Mouse (Mus musculus) C2C12 (cell line): ENCODE results near the gene Nectin1. TPM values are rescaled to one million over a fixed set of nuclear protein-coding genes. Genes with fewer than 3 reads are reported as not detected.

Experiments used
- H3K27me3 ChIP-seq: one replicate; pipeline ENCODE4 v1.6.1; 2011; ENCODE audit not compliant: control insufficient read depth, insufficient read depth, insufficient read length
- H3K36me3 ChIP-seq: one replicate; pipeline ENCODE4 v1.6.1; 2011; ENCODE audit not compliant: control insufficient read depth, insufficient read depth
- H3K4me3 ChIP-seq: one replicate; pipeline ENCODE4 v1.5.1; 2011; ENCODE audit warnings: mild to moderate bottlenecking, control low read depth; ENCODE audit not compliant: poor library complexity, insufficient read depth, severe bottlenecking
- H3K79me2 ChIP-seq: one replicate; pipeline ENCODE4 v1.6.1; 2011; ENCODE audit not compliant: control insufficient read depth, insufficient read depth
- H3K79me3 ChIP-seq: one replicate; pipeline ENCODE4 v1.6.1; 2011; ENCODE audit warnings: low read depth, control low read depth
- H3ac ChIP-seq: one replicate; pipeline ENCODE3; 2011; ENCODE audit warnings: low read depth; ENCODE audit not compliant: control insufficient read depth, insufficient read length
- CEBPB ChIP-seq: IDR thresholded peaks from one replicate; pipeline ENCODE4 v1.6.1; 2011; ENCODE audit warnings: low read depth, mild to moderate bottlenecking, control low read depth, moderate library complexity
- CTCF ChIP-seq: IDR thresholded peaks from one replicate; pipeline ENCODE4 v1.5.1; 2011; ENCODE audit not compliant: control insufficient read depth, insufficient read depth, insufficient read length
- FOSL1 ChIP-seq: IDR thresholded peaks from one replicate; pipeline ENCODE4 v1.8.0; 2011; ENCODE audit warnings: mild to moderate bottlenecking, low read length; ENCODE audit not compliant: poor library complexity, insufficient read depth, severe bottlenecking
- MAX ChIP-seq: IDR thresholded peaks from one replicate; pipeline ENCODE4 v1.6.1; 2011; ENCODE audit warnings: mild to moderate bottlenecking, control low read depth
- MYOD1 ChIP-seq: IDR thresholded peaks from one replicate; pipeline ENCODE4 v1.6.1; 2011; ENCODE audit warnings: low read depth; ENCODE audit not compliant: control insufficient read depth, insufficient read length
- MYOG ChIP-seq: IDR thresholded peaks from one replicate; pipeline ENCODE4 v1.6.1; 2011; ENCODE audit not compliant: control insufficient read depth, insufficient read length; ENCODE audit errors: extremely low read depth
- USF1 ChIP-seq: IDR thresholded peaks from one replicate; pipeline ENCODE4 v1.6.1; 2011; ENCODE audit warnings: low read depth, mild to moderate bottlenecking, control low read depth, moderate library complexity
- polyA plus RNA-seq: library from polyadenylated mRNA; unstranded; fragments of >200 nt; fragmentation: generic; extraction: Trizol; gene quantifications from one replicate; pipeline ENCODE4 v1.2.1, GENCODE M21; 2012; ENCODE audit warnings: missing spikeins

Nectin1 gene
- polyA plus RNA-seq, 1 experiment, result 3.0 TPM

GRCm38 (mm10) chr9:43757972-43758965, 14.5 kb downstream of the Nectin1 start:
- Histone ChIP-seq H3ac (no peak overlapping the region), H3K4me3 (no peak overlapping the region), H3K27me3 (no peaks in the 10 kb centered on the region), H3K36me3 (no peaks in the 10 kb centered on the region), H3K79me3 (no peaks in the 10 kb centered on the region), H3K79me2 (no peaks in the 10 kb centered on the region)
- peak; percentile 4 for TF ChIP-seq CEBPB
- no peak for TF ChIP-seq MYOD1
- no peak for TF ChIP-seq FOSL1
- no peak for TF ChIP-seq CTCF
- TF ChIP-seq MYOG, result no peak
- TF ChIP-seq USF1, result no peak

- TF ChIP-seq MYOG (no peak), FOSL1 (no peak), MYOD1 (no peak), USF1 (no peak)
- Histone ChIP-seq H3K27me3 (no peaks in the 10 kb centered on the region), H3K79me3 (peaks cover 2% of the 10 kb centered on the region), H3K79me2 (no peaks in the 10 kb centered on the region), H3K4me3 (no peak overlapping the region), H3K36me3 (no peaks in the 10 kb centered on the region), H3ac (no peak overlapping the region)
These were observed 16.3 kb downstream of the Nectin1 start for GRCm38 (mm10) chr9:43760078-43760477.

- TF ChIP-seq CTCF (no peak), USF1 (no peak), MYOD1 (no peak), MAX (no peak), FOSL1 (no peak), MYOG (no peak), CEBPB (no peak)
- H3K4me3 ChIP-seq, result no peak overlapping the region
- peaks cover 2% of the 10 kb centered on the region for H3K79me3 ChIP-seq
- no peaks in the 10 kb centered on the region for H3K27me3 ChIP-seq
- H3K79me2 ChIP-seq, result no peaks in the 10 kb centered on the region
- H3K36me3 ChIP-seq, result no peaks in the 10 kb centered on the region
- H3ac ChIP-seq, result no peak overlapping the region
These were observed 17.5 kb downstream of the Nectin1 start for GRCm38 (mm10) chr9:43761181-43761820.

- H3K79me2 ChIP-seq, result no peaks in the 10 kb centered on the region
- no peaks in the 10 kb centered on the region for H3K36me3 ChIP-seq
- peaks cover 2% of the 10 kb centered on the region for H3K79me3 ChIP-seq
- no peaks in the 10 kb centered on the region for H3K27me3 ChIP-seq
- no peak overlapping the region for H3K4me3 ChIP-seq
- H3ac ChIP-seq, result no peak overlapping the region
- TF ChIP-seq CEBPB, result no peak
- no peak for TF ChIP-seq FOSL1
- TF ChIP-seq MAX, result no peak
- no peak for TF ChIP-seq MYOG
- no peak for TF ChIP-seq USF1
- TF ChIP-seq CTCF, result no peak
- TF ChIP-seq MYOD1, result no peak
These were observed 18.2 kb downstream of the Nectin1 start for GRCm38 (mm10) chr9:43761941-43762340.

- TF ChIP-seq USF1, result no peak
- TF ChIP-seq MYOD1, result no peak
- no peak for TF ChIP-seq MAX
- TF ChIP-seq FOSL1, result no peak
- no peak for TF ChIP-seq CTCF
- no peak for TF ChIP-seq CEBPB
- no peak for TF ChIP-seq MYOG
- Histone ChIP-seq H3K4me3 (no peak overlapping the region), H3K36me3 (no peaks in the 10 kb centered on the region), H3K27me3 (no peaks in the 10 kb centered on the region), H3K79me2 (no peaks in the 10 kb centered on the region), H3K79me3 (peaks cover 2% of the 10 kb centered on the region), H3ac (no peak overlapping the region)
These were observed 21.8 kb downstream of the Nectin1 start for GRCm38 (mm10) chr9:43765419-43766179.
